Mouse (Mus musculus): ENCODE measurements around the gene Bex6. TPM values are rescaled to one million over a fixed set of nuclear protein-coding genes. Genes with fewer than 3 reads are reported as not detected.
A peak's percentile ranks its signal among the peaks of the same experiment; 100 is the strongest.

The Bex6 gene
- polyA plus RNA-seq, 1 experiment from 2014 or later: not detected

DNA sequence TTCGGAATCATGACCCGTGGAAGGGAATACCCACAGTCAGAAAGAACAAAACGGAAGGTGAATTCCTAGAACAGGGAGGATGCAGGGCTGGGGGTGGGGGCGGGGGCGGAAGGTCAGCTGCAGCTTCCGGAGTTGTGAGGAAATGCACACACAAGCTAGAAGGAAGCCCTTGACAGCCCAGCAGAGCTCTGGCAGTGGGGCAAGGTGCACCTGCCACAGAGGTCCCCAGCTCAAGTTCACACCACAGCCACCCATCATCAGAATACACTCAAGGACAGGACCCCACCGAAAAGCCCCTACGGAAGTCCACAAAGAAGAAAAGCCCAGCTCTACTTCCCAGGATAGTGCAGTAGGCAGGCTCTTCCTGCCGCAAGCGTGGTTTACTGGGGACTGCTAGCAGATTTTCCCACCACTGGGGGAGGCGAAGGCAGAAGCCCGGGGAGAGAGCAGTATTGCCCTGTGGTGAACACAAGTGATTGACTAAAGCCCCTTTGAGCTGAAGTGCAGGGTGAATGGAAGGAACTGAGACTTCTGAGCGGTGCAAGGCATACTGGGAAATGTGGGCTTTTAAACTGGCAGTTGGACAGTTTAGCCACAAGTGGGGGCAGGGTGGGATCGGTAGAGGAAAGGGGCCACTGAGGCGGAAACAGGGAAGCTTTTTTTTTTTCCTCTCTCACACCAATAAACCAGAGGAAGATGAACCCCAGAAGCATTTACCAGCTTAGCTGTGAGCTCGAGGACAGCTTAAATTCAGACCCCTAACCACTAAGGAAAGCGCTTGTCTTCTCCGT, 2.5 kb upstream of the Bex6 start:
- no peak for ATAC-seq (ENCODE audit: low FRiP score, low read depth)
- Histone ChIP-seq H3K4me2 (replicated peaks) (no peak overlapping the region; the same call in 1 of the 2 replicates), H3K27me3 (no peaks in the 10 kb centered on the region), H3K4me3 (no peak overlapping the region), H3K27ac (replicated peaks) (no peak overlapping the region), H3K9ac (replicated peaks) (no peak overlapping the region), H3K36me3 (no peaks in the 10 kb centered on the region), H3K4me1 (peaks cover 5% of the 10 kb centered on the region; the same call in 1 of the 2 replicates), H3K9me3 (no peaks in the 10 kb centered on the region)
- 56% methylated on average over 18 of the region's 18 CpGs for WGBS

DNA sequence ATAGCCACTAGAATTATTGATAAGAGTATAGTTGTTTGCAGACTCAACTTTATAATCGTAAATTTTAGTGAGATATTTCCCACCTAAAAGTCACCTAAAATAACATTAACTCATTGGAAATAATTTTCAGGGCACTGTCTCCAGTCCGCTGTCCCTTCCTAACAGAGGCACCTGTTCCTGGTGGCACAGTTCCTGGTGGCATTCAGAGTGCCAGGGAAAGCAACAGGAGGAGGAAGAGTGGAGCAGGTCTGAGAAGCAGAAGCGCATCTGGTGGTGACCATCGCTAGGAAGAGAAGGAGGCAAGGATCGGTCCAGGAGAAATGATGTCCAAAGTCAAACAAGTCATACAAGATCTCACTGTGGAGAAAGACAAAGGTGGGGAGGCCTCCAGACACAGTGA, 6.4 kb downstream of the Bex6 start:
- Histone ChIP-seq H3K27ac (replicated peaks) (no peak overlapping the region), H3K4me3 (no peak overlapping the region), H3K4me1 (no peaks in the 10 kb centered on the region), H3K9ac (replicated peaks) (no peak overlapping the region), H3K4me2 (replicated peaks) (no peak overlapping the region), H3K36me3 (no peaks in the 10 kb centered on the region), H3K9me3 (no peaks in the 10 kb centered on the region), H3K27me3 (no peaks in the 10 kb centered on the region)
- 97% methylated on average over 5 of the region's 5 CpGs for WGBS
- no peak for ATAC-seq (ENCODE audit: low FRiP score, low read depth)

DNA sequence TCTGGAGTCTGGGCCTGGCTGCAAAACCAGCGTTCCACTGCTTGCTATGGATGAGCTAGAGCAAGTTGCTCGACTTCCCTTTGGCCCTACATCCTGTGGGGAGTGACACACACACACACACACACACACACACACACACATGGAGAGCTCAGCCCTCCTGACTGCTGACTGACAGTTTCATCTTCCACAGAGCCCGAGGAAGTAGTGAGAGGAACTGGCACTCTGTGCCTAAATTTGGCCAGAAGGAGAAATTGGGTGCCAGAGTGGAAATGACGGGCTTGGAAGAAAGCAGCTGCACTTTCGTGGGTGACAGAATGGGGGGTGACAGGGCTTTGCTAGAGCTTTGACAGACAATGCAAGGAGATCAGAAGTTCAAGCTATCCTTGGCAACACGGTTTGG, 9.5 kb downstream of the Bex6 start:
- H3K27me3 ChIP-seq: no peaks in the 10 kb centered on the region
- no peak for ATAC-seq (ENCODE audit: low FRiP score, low read depth)
- H3K4me2 ChIP-seq (replicated peaks): no peak overlapping the region
- H3K4me1 ChIP-seq: no peaks in the 10 kb centered on the region
- H3K9me3 ChIP-seq: no peaks in the 10 kb centered on the region
- H3K36me3 ChIP-seq: no peaks in the 10 kb centered on the region
- H3K27ac ChIP-seq (replicated peaks): no peak overlapping the region
- no peak overlapping the region for H3K4me3 ChIP-seq
- no peak overlapping the region for H3K9ac ChIP-seq (replicated peaks)
- 66% methylated on average over 6 of the region's 6 CpGs for WGBS

DNA sequence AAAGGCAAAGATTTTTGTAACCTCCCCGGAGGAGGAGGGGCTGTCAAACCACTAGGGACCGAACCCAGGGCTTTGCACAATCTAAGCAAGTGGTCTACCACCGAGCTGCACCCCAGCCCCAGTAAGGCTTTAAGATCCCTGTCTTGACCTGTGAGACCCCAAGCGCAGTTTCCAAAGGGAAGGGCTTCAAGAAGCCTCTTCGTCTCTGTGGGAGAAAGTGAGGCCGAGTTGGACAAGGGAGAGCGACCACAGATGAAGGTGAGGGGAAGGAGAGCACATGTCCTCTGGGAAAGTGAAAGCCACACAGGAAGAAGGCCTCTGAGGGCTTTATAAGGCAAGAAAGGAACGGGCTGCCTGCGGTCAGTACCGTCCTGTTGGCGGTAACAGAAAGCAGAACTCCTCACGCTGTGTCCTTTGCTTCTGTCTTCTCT, 10.4 kb downstream of the Bex6 start:
- H3K27ac ChIP-seq (replicated peaks): no peak overlapping the region
- no peak for ATAC-seq (ENCODE audit: low FRiP score, low read depth)
- WGBS: 53% methylated on average over 12 of the region's 12 CpGs

DNA sequence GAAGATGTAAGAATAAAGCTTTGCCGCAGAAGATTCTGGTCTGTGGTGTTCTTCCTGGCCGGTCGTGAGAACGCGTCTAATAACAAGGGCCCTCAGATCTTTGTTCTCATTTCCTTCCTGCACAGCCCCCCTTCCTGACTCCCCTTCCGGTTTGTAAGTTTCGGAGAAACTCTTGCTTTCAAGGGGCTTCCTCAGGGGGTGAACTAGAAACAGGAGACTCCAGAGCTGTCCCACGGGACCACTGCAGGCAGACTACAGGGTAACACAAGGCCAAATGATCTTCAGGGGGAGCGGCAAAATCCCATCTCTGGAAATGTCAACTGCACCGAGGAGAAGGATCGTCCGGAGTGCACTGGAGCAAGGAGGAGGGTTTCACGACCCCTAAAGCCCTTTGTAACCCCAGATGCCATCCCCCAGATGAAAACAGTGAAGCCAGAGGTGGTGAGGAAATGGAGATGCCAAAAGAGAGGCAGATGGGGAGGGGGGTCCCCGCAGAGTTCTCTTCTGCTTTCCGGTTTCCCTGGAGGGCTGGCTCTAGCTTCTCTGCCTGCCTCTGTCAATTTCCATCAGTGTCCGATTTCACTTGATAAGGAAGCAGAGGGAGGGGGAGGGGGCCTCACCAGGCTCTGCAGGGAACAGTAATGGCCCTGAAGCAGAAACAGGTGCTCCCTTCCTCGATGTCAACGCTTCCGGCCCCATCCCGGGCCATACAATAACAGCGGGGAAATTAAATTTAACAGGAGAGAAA, 20.8 kb downstream of the Bex6 start:
- Histone ChIP-seq H3K27ac (replicated peaks) (0 out of 2 replicates have a peak overlapping the region, but pooled peaks have one; percentile 36), H3K27me3 (no peaks in the 10 kb centered on the region), H3K36me3 (no peaks in the 10 kb centered on the region), H3K4me3 (no peak overlapping the region), H3K4me1 (peaks cover 8% of the 10 kb centered on the region), H3K9ac (replicated peaks) (no peak overlapping the region), H3K4me2 (replicated peaks) (peak overlapping the region; percentile 2; the same call in 1 of the 2 replicates), H3K9me3 (peaks cover 4% of the 10 kb centered on the region; the same call in 1 of the 2 replicates)
- no peak for ATAC-seq (ENCODE audit: low FRiP score, low read depth)
- WGBS: 62% methylated on average over 21 of the region's 21 CpGs

More for the DNA sequence above, 10.4 kb downstream of the Bex6 start:
- H3K4me3 ChIP-seq: no peak overlapping the region
- H3K4me2 ChIP-seq (replicated peaks): no peak overlapping the region
- no peak overlapping the region for H3K9ac ChIP-seq (replicated peaks)
- no peaks in the 10 kb centered on the region for H3K4me1 ChIP-seq
- H3K27me3 ChIP-seq: no peaks in the 10 kb centered on the region
- H3K9me3 ChIP-seq: no peaks in the 10 kb centered on the region
- H3K36me3 ChIP-seq: no peaks in the 10 kb centered on the region

- H3K27me3 ChIP-seq: no peaks in the 10 kb centered on the region
- no peaks in the 10 kb centered on the region for H3K36me3 ChIP-seq
- 0 out of 2 replicates have a peak overlapping the region, but pooled peaks have one; percentile 36 for H3K27ac ChIP-seq (replicated peaks)
- peak overlapping the region; percentile 2; the same call in 1 of the 2 replicates for H3K4me2 ChIP-seq (replicated peaks)
- no peak overlapping the region for H3K4me3 ChIP-seq
- H3K9ac ChIP-seq (replicated peaks): no peak overlapping the region
- 62% methylated on average over 9 of the region's 9 CpGs for WGBS
- H3K9me3 ChIP-seq: peaks cover 4% of the 10 kb centered on the region; the same call in 1 of the 2 replicates
- H3K4me1 ChIP-seq: peaks cover 8% of the 10 kb centered on the region
- ATAC-seq (ENCODE audit: low FRiP score, low read depth): no peak
Measured at GRCm38 (mm10) chr16:32201004-32201325, 21.3 kb downstream of the Bex6 start.

- no peaks in the 10 kb centered on the region for H3K27me3 ChIP-seq
- no peak overlapping the region for H3K27ac ChIP-seq (replicated peaks)
- peaks cover 8% of the 10 kb centered on the region for H3K4me1 ChIP-seq
- H3K4me3 ChIP-seq: no peak overlapping the region
- H3K9ac ChIP-seq (replicated peaks): no peak overlapping the region
- H3K9me3 ChIP-seq: peaks cover 4% of the 10 kb centered on the region; the same call in 1 of the 2 replicates
- 83% methylated on average over 6 of the region's 6 CpGs for WGBS
- ATAC-seq (ENCODE audit: low FRiP score, low read depth): no peak
- H3K36me3 ChIP-seq: no peaks in the 10 kb centered on the region
- no peak overlapping the region for H3K4me2 ChIP-seq (replicated peaks)
Measured at GRCm38 (mm10) chr16:32202681-32203080, 23.1 kb downstream of the Bex6 start.

- Histone ChIP-seq H3K9me3 (peaks cover 10% of the 10 kb centered on the region), H3K4me3 (no peak overlapping the region), H3K27ac (replicated peaks) (no peak overlapping the region), H3K4me2 (replicated peaks) (no peak overlapping the region), H3K9ac (replicated peaks) (no peak overlapping the region), H3K27me3 (no peaks in the 10 kb centered on the region), H3K36me3 (no peaks in the 10 kb centered on the region), H3K4me1 (peaks cover 8% of the 10 kb centered on the region)
- 59% methylated on average over 3 of the region's 3 CpGs for WGBS
- ATAC-seq (ENCODE audit: low FRiP score, low read depth): no peak
Measured at GRCm38 (mm10) chr16:32204902-32205301, 25.3 kb downstream of the Bex6 start.

GRCm38 (mm10) chr16:32214156-32214555, 34.5 kb downstream of the Bex6 start:
- H3K27ac ChIP-seq (replicated peaks): no peak overlapping the region
- H3K9me3 ChIP-seq: peaks cover 7% of the 10 kb centered on the region; the same call in 1 of the 2 replicates
- H3K36me3 ChIP-seq: no peaks in the 10 kb centered on the region
- H3K4me1 ChIP-seq: no peaks in the 10 kb centered on the region
- no peak overlapping the region for H3K4me2 ChIP-seq (replicated peaks)
- no peak for ATAC-seq (ENCODE audit: low FRiP score, low read depth)
- H3K9ac ChIP-seq (replicated peaks): no peak overlapping the region
- H3K27me3 ChIP-seq: no peaks in the 10 kb centered on the region
- H3K4me3 ChIP-seq: no peak overlapping the region

DNA sequence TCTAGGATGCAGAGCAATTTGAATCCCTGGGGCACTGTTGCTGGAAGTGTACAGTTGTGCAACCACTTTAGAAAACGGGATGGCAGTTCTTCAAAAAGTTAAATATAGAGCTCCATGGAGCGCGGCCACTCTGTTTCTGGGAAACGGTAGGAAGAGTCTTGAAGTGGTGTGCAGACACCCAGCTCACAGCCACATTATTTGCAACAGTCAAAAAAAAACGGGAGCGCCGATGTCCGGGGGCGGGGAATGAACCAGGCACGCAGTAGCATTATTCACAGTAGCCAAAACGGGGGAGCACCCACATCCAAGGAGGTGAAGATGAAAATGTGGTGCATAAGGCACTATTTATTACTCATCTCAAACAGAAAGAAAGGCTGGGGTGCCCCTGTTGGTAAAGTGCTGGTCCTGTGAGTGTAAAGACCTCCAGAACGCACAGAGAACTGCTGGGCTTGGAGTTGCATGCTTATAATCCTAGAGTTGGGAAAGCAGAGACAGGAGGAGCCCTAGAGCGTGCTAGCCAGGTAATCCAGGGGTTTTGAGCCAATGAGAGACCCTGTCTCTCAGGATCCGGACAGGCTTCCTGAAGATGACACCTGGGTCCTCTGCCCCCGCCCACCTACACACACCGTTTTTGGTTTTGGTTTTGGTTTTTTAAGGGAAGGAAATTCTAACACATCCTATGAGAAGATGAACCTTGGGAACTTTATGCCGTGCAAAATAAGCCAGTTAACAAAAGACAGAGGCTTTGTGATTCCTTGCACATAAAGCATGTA, 35.4 kb downstream of the Bex6 start:
- Histone ChIP-seq H3K36me3 (no peaks in the 10 kb centered on the region), H3K9me3 (peaks cover under 1% of the 10 kb centered on the region; the same call in 1 of the 2 replicates), H3K27ac (replicated peaks) (no peak overlapping the region), H3K9ac (replicated peaks) (no peak overlapping the region), H3K4me3 (no peak overlapping the region), H3K4me1 (no peaks in the 10 kb centered on the region), H3K4me2 (replicated peaks) (no peak overlapping the region), H3K27me3 (no peaks in the 10 kb centered on the region)
- 82% methylated on average over 17 of the region's 17 CpGs for WGBS
- ATAC-seq (ENCODE audit: low FRiP score, low read depth): no peak

DNA sequence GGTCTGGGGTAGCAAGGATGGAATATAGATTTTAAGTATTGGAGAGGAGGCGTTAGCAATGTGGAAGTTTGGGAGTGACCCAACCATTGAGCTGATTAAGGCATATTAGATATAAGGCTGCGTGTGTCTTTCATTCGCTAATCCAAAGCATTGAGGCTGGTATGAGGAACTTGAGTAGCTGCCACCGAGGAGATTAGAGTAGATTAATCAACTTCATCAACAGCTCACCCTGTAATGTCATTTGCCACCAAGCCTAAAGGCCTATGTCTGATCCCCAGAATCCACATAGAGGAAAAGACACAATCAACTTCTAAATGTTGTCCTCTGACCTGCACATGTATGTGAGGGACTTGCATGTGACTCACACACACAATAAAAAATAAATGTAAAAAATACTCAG, 42.2 kb downstream of the Bex6 start:
- WGBS: 84% methylated on average over 4 of the region's 4 CpGs
- Histone ChIP-seq H3K4me3 (no peak overlapping the region), H3K9me3 (no peaks in the 10 kb centered on the region), H3K4me2 (replicated peaks) (no peak overlapping the region), H3K27ac (replicated peaks) (no peak overlapping the region), H3K9ac (replicated peaks) (no peak overlapping the region), H3K4me1 (no peaks in the 10 kb centered on the region), H3K36me3 (no peaks in the 10 kb centered on the region), H3K27me3 (no peaks in the 10 kb centered on the region)
- no peak for ATAC-seq (ENCODE audit: low FRiP score, low read depth)

DNA sequence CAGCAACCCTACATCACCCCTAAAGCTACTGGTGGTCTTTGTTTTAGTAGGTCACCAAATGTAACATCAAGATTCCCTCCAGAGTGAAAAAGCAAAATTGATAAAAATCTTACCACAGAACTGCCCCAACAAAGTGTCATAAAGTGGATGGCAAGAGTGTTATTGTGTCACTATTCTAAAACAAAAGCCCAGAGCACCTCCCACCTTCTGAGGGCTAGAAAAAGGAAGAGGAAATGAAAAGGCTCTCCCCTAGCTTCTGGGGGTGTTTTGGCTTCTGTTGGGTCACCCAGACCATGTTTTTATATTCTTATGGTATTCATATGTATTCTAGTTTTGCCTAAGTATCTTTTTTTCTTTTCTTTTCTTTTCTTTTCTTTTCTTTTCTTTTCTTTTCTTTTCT, 42.8 kb downstream of the Bex6 start:
- Histone ChIP-seq H3K36me3 (no peaks in the 10 kb centered on the region), H3K4me1 (no peaks in the 10 kb centered on the region), H3K4me2 (replicated peaks) (no peak overlapping the region), H3K4me3 (no peak overlapping the region), H3K9me3 (no peaks in the 10 kb centered on the region), H3K27ac (replicated peaks) (no peak overlapping the region), H3K27me3 (no peaks in the 10 kb centered on the region), H3K9ac (replicated peaks) (no peak overlapping the region)
- ATAC-seq (ENCODE audit: low FRiP score, low read depth): no peak

Measured in midbrain, embryonic 12.5 days (tissue).